Mouse (Mus musculus) liver, embryonic 11.5 days (tissue): ENCODE measurements around the gene Smim20. TPM values are rescaled to one million over a fixed set of nuclear protein-coding genes. Genes with fewer than 3 reads are reported as not detected.

ENCODE experiments used
- ATAC-seq: fragments of 200-750 bp; cut with Nextera tagmentation; replicated peaks from 2 replicates; pipeline ENCODE4 v1.8.0; 2017; ENCODE audit warnings: moderate number of reproducible peaks, mild to moderate bottlenecking, moderate TSS enrichment, moderate library complexity; ENCODE audit not compliant: low FRiP score
- DNase-seq: peaks from one replicate; pipeline ENCODE4 v3.0.0-alpha.2; 2017; ENCODE audit warnings: low spot score
- H3K27ac ChIP-seq: fragments of 300-500 bp; sonication (generic); 2 replicates; pipeline ENCODE4 v1.5.1; 2014; ENCODE audit warnings: mild to moderate bottlenecking, low read depth, low read length, control low read depth
- H3K27me3 ChIP-seq: fragments of 300-500 bp; sonication (generic); replicated peaks from 2 replicates; pipeline ENCODE4 v1.6.1; 2014; ENCODE audit warnings: low read length, mixed read lengths; ENCODE audit not compliant: control insufficient read depth, insufficient read depth
- H3K36me3 ChIP-seq: fragments of 300-500 bp; sonication (generic); 2 replicates; pipeline ENCODE4 v1.6.1; 2014; ENCODE audit warnings: mild to moderate bottlenecking, low read length, moderate library complexity, mixed read lengths; ENCODE audit not compliant: control insufficient read depth, insufficient read depth
- H3K4me1 ChIP-seq: fragments of 300-500 bp; sonication (generic); replicated peaks from 2 replicates; pipeline ENCODE4 v1.6.1; 2014; ENCODE audit warnings: low read length, mixed read lengths; ENCODE audit not compliant: control insufficient read depth, insufficient read depth
- H3K4me2 ChIP-seq: fragments of 300-500 bp; sonication (generic); 2 replicates; pipeline ENCODE4 v1.6.1; 2014; ENCODE audit warnings: mild to moderate bottlenecking, control low read depth, moderate library complexity
- H3K4me3 ChIP-seq: fragments of 300-500 bp; sonication (generic); 2 replicates; pipeline ENCODE4 v1.5.1; 2014; ENCODE audit warnings: low read depth, low read length, control low read depth
- H3K9ac ChIP-seq: fragments of 300-500 bp; sonication (generic); 2 replicates; pipeline ENCODE4 v1.6.1; 2014; ENCODE audit warnings: low read depth, low read length, control low read depth
- H3K9me3 ChIP-seq: fragments of 300-500 bp; sonication (generic); 2 replicates; pipeline ENCODE4 v1.6.1; 2016; ENCODE audit warnings: low read length, inconsistent platforms, mixed read lengths; ENCODE audit not compliant: control insufficient read depth
- WGBS: fragments of 180-500 bp; shearing (Covaris S2); extraction: QIAGEN DNeasy Blood & Tissue Kit; methylation state at CpG from one replicate; pipeline ENCODE4 v1.1.7; 2014; 5-methylcytosine and 5-hydroxymethylcytosine counted together
- polyA plus RNA-seq: library from polyadenylated mRNA; unstranded; fragments of >200 nt; fragmentation: Nextera tagmentation; extraction: Ambion mirVana; gene quantifications from 2 replicates; pipeline ENCODE4 v1.2.1, GENCODE M21; 2014

Gene Smim20
- polyA plus RNA-seq, 1 experiment from 2014 or later, result 64.4 TPM

- Histone ChIP-seq H3K4me1 (no peaks in the 10 kb centered on the region), H3K27me3 (no peaks in the 10 kb centered on the region), H3K4me2 (no peak overlapping the region), H3K36me3 (peaks cover 3% of the 10 kb centered on the region; the same call in 1 of the 2 replicates), H3K4me3 (no peak overlapping the region), H3K27ac (no peak overlapping the region), H3K9ac (no peak overlapping the region), H3K9me3 (no peaks in the 10 kb centered on the region)
- ATAC-seq, result no peak
- no peak for DNase-seq
- 85% methylated on average over 4 of the region's 4 CpGs for WGBS
Measured at GRCm38 (mm10) chr5:53282487-53282886, 15.6 kb downstream of the Smim20 start.

DNA sequence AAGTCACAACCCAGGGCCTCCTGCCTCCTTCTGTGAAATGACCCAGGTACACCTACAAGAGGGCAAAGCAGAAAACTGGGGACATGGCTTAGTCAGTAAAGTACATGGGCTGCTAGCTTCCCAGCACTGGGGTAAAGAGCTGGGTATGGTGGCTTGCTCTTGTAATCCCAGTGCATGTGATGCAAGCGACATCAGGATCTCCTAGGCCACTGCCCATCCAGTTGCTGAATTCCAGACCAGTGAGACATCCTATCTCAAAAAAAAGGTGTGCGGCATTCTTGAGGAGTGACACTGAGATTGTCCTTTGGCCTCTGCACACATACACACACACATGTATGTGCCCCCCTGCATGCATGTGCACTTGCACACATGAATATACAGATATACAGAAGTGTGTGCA, 19.5 kb downstream of the Smim20 start:
- Histone ChIP-seq H3K27me3 (no peaks in the 10 kb centered on the region), H3K27ac (no peak overlapping the region), H3K9ac (no peak overlapping the region), H3K36me3 (no peaks in the 10 kb centered on the region), H3K4me1 (no peaks in the 10 kb centered on the region), H3K9me3 (no peaks in the 10 kb centered on the region), H3K4me3 (no peak overlapping the region), H3K4me2 (no peak overlapping the region)
- 88% methylated on average over 2 of the region's 2 CpGs for WGBS
- ATAC-seq (no peak), DNase-seq (no peak)

DNA sequence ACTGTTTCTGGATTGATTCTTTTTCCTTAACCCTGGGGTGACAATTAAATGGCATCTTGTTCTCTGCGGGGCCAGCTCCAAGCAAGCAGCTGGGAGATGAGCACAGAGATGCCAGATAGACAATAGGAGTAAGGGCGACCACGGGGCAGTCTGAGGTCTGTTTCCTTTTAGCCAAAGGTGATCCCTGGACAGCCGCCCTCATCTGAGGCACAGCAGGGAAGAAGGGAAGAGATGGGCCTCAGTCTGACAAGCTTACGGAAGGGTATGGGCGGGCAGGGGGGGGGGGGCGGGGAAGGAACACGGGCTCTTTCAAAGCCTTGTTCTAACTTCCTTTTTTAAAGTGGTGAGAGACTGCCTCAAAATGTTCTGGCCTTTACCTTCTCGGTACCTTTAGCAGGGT, 22.6 kb downstream of the Smim20 start:
- H3K27me3 ChIP-seq, result no peaks in the 10 kb centered on the region
- no peaks in the 10 kb centered on the region for H3K9me3 ChIP-seq
- no peak overlapping the region for H3K27ac ChIP-seq
- no peaks in the 10 kb centered on the region for H3K36me3 ChIP-seq
- H3K4me2 ChIP-seq, result no peak overlapping the region
- DNase-seq (no peak), ATAC-seq (no peak)
- 24% methylated on average over 9 of the region's 9 CpGs for WGBS
- no peak overlapping the region for H3K4me3 ChIP-seq
- H3K9ac ChIP-seq, result no peak overlapping the region
- H3K4me1 ChIP-seq, result no peaks in the 10 kb centered on the region

DNA sequence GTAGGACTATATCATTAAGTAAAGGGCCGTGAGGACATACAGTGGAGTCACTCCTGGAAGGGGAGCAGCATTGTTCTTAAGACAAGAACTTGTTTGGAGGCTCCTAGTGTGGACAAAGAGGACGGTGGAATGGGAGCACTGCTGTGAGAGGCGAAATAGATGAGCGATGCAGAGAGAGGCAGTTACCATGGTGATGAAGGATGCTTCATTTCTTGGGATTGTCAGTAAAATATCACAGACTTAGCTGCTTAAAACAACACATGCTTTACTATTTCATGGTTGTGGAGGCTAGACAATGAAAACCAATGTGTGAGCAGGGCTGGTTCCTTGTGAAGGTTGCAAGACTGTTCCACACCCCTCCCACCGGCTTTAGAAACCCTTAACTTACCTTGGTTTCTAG, 27.7 kb downstream of the Smim20 start:
- Histone ChIP-seq H3K36me3 (no peaks in the 10 kb centered on the region), H3K9me3 (no peaks in the 10 kb centered on the region), H3K9ac (no peak overlapping the region), H3K4me1 (no peaks in the 10 kb centered on the region), H3K27ac (no peak overlapping the region), H3K27me3 (no peaks in the 10 kb centered on the region), H3K4me2 (no peak overlapping the region), H3K4me3 (no peak overlapping the region)
- WGBS, result 84% methylated on average over 5 of the region's 5 CpGs
- ATAC-seq (no peak), DNase-seq (no peak)

GRCm38 (mm10) chr5:53296961-53297360, 30.1 kb downstream of the Smim20 start:
- Histone ChIP-seq H3K36me3 (no peaks in the 10 kb centered on the region), H3K4me2 (no peak overlapping the region), H3K27ac (no peak overlapping the region), H3K4me3 (no peak overlapping the region), H3K9me3 (no peaks in the 10 kb centered on the region), H3K9ac (no peak overlapping the region), H3K4me1 (no peaks in the 10 kb centered on the region), H3K27me3 (no peaks in the 10 kb centered on the region)
- DNase-seq (no peak), ATAC-seq (no peak)
- WGBS, result 78% methylated on average over 4 of the region's 4 CpGs

DNA sequence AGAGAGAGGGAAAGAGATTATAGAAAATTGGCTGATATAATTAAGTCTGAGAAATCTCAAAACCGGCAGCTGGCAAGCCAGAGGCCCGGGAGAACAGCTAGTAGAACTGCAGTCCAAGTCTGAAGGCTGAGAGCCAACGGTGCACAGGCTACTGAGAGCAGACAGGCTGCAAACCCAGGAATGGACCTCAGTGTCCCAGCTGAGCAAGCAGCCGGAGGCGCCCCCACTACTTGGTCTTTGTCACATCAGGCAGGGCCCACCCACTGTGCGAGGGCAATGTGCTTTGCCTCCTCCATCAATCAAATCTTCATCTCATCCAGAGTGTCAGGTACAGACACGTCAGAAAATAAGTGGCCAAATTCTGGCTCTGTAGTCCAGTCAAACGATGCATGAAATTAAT, 34.6 kb downstream of the Smim20 start:
- Histone ChIP-seq H3K27ac (no peak overlapping the region), H3K4me3 (no peak overlapping the region), H3K9ac (no peak overlapping the region), H3K36me3 (no peaks in the 10 kb centered on the region), H3K9me3 (no peaks in the 10 kb centered on the region), H3K4me2 (no peak overlapping the region), H3K27me3 (no peaks in the 10 kb centered on the region), H3K4me1 (no peaks in the 10 kb centered on the region)
- DNase-seq, result no peak
- 69% methylated on average over 8 of the region's 8 CpGs for WGBS
- no peak for ATAC-seq

- H3K4me3 ChIP-seq, result no peak overlapping the region
- H3K36me3 ChIP-seq, result no peaks in the 10 kb centered on the region
- 78% methylated on average over 10 of the region's 10 CpGs for WGBS
- H3K27ac ChIP-seq, result no peak overlapping the region
- H3K4me1 ChIP-seq, result no peaks in the 10 kb centered on the region
- ATAC-seq (no peak), DNase-seq (no peak)
- H3K9ac ChIP-seq, result no peak overlapping the region
- no peak overlapping the region for H3K4me2 ChIP-seq
- no peaks in the 10 kb centered on the region for H3K27me3 ChIP-seq
- no peaks in the 10 kb centered on the region for H3K9me3 ChIP-seq
Measured at GRCm38 (mm10) chr5:53302895-53303670, 36.2 kb downstream of the Smim20 start.

- Histone ChIP-seq H3K27me3 (no peaks in the 10 kb centered on the region), H3K4me1 (no peaks in the 10 kb centered on the region), H3K9me3 (no peaks in the 10 kb centered on the region), H3K27ac (no peak overlapping the region), H3K9ac (no peak overlapping the region), H3K36me3 (no peaks in the 10 kb centered on the region), H3K4me2 (no peak overlapping the region), H3K4me3 (no peak overlapping the region)
- no peak for ATAC-seq
- no peak for DNase-seq
- 87% methylated on average over 6 of the region's 6 CpGs for WGBS
Measured at GRCm38 (mm10) chr5:53303941-53304340, 37.1 kb downstream of the Smim20 start.

DNA sequence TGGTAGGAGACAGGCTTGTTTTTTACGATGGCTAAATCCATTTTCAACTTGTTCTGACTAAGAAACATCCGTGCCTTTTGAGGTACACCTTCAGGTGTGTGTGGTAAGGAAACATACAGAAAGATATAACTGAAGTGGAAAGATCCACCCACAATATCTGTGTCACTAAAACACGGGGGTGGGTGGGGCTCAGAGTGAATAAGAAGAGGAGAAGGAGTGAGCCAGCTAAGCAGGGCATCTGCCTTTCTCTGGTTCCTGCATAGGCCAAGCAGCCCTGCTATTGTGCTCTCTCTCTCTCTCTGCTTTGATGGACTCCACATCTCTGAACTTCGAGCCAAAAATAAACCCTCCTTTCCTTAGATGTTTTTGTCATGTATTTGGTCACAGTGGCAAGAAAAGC, 38.1 kb downstream of the Smim20 start:
- no peaks in the 10 kb centered on the region for H3K36me3 ChIP-seq
- 63% methylated on average over 4 of the region's 4 CpGs for WGBS

More for the DNA sequence above, 38.1 kb downstream of the Smim20 start:
- H3K27ac ChIP-seq, result no peak overlapping the region
- no peaks in the 10 kb centered on the region for H3K4me1 ChIP-seq
- DNase-seq (no peak), ATAC-seq (no peak)
- no peaks in the 10 kb centered on the region for H3K9me3 ChIP-seq
- H3K27me3 ChIP-seq, result no peaks in the 10 kb centered on the region
- H3K4me2 ChIP-seq, result no peak overlapping the region
- no peak overlapping the region for H3K9ac ChIP-seq
- no peak overlapping the region for H3K4me3 ChIP-seq
